Mouse (Mus musculus) liver, embryonic 16.5 days (tissue): ENCODE data around the gene Tmem200b. TPM values are rescaled to one million over a fixed set of nuclear protein-coding genes. Genes with fewer than 3 reads are reported as not detected.

Source experiments
- ATAC-seq: fragments of 200-750 bp; cut with Nextera tagmentation; 2 replicates; pipeline ENCODE4 v1.8.0; 2017; ENCODE audit warnings: low read depth, mild to moderate bottlenecking, moderate number of reproducible peaks, moderate library complexity
- H3K27ac ChIP-seq: fragments of 300-500 bp; sonication (generic); 2 replicates; pipeline ENCODE4 v1.5.1; 2014; ENCODE audit warnings: mild to moderate bottlenecking, low read length
- H3K27me3 ChIP-seq: fragments of 300-500 bp; sonication (generic); 2 replicates; pipeline ENCODE4 v1.6.1; 2014; ENCODE audit warnings: low read depth, low read length, mixed read lengths; ENCODE audit not compliant: control insufficient read depth, insufficient read depth
- H3K36me3 ChIP-seq: fragments of 300-500 bp; sonication (generic); 2 replicates; pipeline ENCODE4 v1.6.1; 2014; ENCODE audit warnings: mild to moderate bottlenecking; ENCODE audit not compliant: control insufficient read depth, insufficient read depth
- H3K4me1 ChIP-seq: fragments of 300-500 bp; sonication (generic); 2 replicates; pipeline ENCODE4 v1.6.1; 2014; ENCODE audit warnings: low read depth, low read length, mixed read lengths; ENCODE audit not compliant: control insufficient read depth
- H3K4me2 ChIP-seq: fragments of 300-500 bp; sonication (generic); 2 replicates; pipeline ENCODE4 v1.6.1; 2014; ENCODE audit warnings: low read depth, low read length, mixed read lengths
- H3K4me3 ChIP-seq: fragments of 300-500 bp; sonication (generic); 2 replicates; pipeline ENCODE4 v1.5.1; 2014; ENCODE audit warnings: low read depth, mild to moderate bottlenecking, low read length
- H3K9ac ChIP-seq: fragments of 300-500 bp; sonication (generic); 2 replicates; pipeline ENCODE4 v1.6.1; 2014; ENCODE audit warnings: low read depth, low read length
- H3K9me3 ChIP-seq: fragments of 300-500 bp; sonication (generic); replicated peaks from 2 replicates; pipeline ENCODE4 v1.6.1; 2016; ENCODE audit warnings: low read length; ENCODE audit not compliant: control insufficient read depth
- WGBS: fragments of 180-500 bp; shearing (Covaris S2); extraction: QIAGEN DNeasy Blood & Tissue Kit; methylation state at CpG from one replicate; pipeline ENCODE4 v1.1.7; 2014; ENCODE audit not compliant: insufficient replicate concordance; 5-methylcytosine and 5-hydroxymethylcytosine counted together
- polyA plus RNA-seq: library from polyadenylated mRNA; unstranded; fragments of >200 nt; fragmentation: Nextera tagmentation; extraction: Ambion mirVana; gene quantifications from 2 replicates; pipeline ENCODE4 v1.2.1, GENCODE M21; 2015

Tmem200b gene
- polyA plus RNA-seq, 1 experiment from 2014 or later = not detected

DNA sequence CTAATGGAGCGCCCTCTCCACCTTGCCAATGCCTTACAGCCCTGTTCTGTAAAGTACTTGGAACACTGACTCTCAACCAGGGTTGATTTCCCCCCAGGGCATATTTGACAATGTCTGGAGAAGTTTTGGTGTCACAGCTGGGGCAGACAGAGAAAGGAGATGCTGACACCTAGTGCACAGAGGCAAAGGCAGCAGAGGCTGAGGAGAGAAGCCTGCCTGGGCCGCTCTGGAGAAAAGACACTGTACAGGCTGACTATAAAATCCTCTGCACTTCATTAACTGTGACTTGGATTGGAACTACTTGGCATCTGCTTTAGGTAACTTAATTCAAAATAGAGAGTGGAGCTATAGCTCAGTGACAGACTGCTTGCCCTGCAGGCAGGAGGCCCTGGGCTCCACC, 47.3 kb downstream of the Tmem200b start:
- Histone ChIP-seq H3K4me1 (no peaks in the 10 kb centered on the region), H3K27me3 (no peaks in the 10 kb centered on the region), H3K4me2 (no peak overlapping the region), H3K27ac (no peak overlapping the region), H3K9me3 (no peaks in the 10 kb centered on the region), H3K4me3 (no peak overlapping the region), H3K36me3 (peaks cover 94% of the 10 kb centered on the region), H3K9ac (no peak overlapping the region)
- ATAC-seq = no peak
- 94% methylated on average over 2 of the region's 2 CpGs for WGBS

DNA sequence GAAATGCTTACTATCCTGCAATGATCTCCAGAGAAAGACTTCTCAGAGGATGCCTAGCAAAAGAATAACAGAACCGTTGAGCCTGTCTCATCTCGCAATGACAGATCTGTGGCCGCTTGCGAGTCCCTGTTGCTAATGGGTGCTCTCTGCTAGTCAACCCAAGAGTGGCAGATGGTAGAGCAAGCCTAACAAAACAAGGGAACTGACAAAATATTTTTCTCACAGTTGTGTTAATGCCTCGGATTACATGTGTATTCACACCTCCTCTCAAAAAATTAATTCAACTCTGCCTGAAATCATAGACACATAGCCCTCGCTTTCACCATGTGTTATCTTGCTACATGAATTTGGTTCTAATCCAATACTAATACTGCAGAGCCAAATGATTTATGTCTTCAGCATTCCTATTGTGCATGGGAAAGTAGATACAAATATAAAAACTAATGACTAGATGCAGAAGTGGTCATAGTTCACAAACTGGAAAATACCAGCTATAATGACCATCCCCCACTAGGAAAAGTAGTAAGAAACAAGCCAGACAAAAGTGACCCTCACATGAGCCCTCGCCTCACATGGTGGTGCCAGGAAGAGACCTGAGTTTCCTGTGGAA, 48.8 kb downstream of the Tmem200b start:
- no peaks in the 10 kb centered on the region for H3K9me3 ChIP-seq
- WGBS = 88% methylated on average over 7 of the region's 7 CpGs
- no peaks in the 10 kb centered on the region for H3K27me3 ChIP-seq
- no peak overlapping the region for H3K27ac ChIP-seq
- ATAC-seq = no peak
- peaks cover 94% of the 10 kb centered on the region for H3K36me3 ChIP-seq
- H3K4me3 ChIP-seq = no peak overlapping the region
- H3K4me1 ChIP-seq = no peaks in the 10 kb centered on the region
- H3K9ac ChIP-seq = no peak overlapping the region
- H3K4me2 ChIP-seq = no peak overlapping the region

Other genes with a start within 250 kb of the Tmem200b start
- gene Ptpru, start 83.5 kb upstream of the Tmem200b start, polyA plus RNA-seq = 3.4 and 5.0 TPM in 2 replicates
- 32.8 and 33.0 TPM in 2 replicates for gene Mecr, start 78.3 kb upstream of the Tmem200b start, polyA plus RNA-seq
- 51.2 and 51.9 TPM in 2 replicates for gene Srsf4, start 48.2 kb upstream of the Tmem200b start, polyA plus RNA-seq
- gene Gm10300, start 152.9 kb downstream of the Tmem200b start, polyA plus RNA-seq = 0.33 and 0.46 TPM in 2 replicates
- 196 and 232 TPM in 2 replicates for gene Epb41, start 153.6 kb downstream of the Tmem200b start, polyA plus RNA-seq
- gene Oprd1, start 222.7 kb downstream of the Tmem200b start, polyA plus RNA-seq = 0.02 and 0.04 TPM in 2 replicates